Mouse (Mus musculus): ENCODE results near the gene Olfr12. TPM values are rescaled to one million over a fixed set of nuclear protein-coding genes. Genes with fewer than 3 reads are reported as not detected.
A peak's percentile ranks its signal among the peaks of the same experiment; 100 is the strongest.

The Olfr12 gene
- polyA plus RNA-seq, 1 experiment from 2014 or later, result not detected

DNA sequence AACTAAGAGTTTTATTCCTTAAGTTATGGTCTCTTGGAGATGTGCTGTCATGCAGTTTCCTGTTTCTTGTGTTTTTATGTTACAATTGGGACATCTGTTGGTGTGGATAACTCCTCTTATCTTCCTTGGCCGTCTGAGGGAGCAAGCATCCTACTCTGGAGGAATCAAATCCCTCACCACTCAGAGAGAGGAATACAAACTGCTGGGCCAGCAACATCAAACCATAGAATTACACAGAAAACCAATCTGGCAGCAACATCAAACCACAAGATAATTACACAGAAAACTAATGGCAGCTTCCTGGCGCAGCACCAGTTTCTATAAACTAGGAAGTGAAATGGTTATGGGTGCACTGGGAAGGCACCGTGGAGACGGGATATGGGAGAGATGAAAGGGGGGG lies 10.6 kb downstream of the Olfr12 start:
- ATAC-seq (ENCODE audit: low FRiP score), result no peak
- Histone ChIP-seq H3K4me2 (no peak overlapping the region), H3K9ac (replicated peaks) (no peak overlapping the region), H3K9me3 (replicated peaks) (no peaks in the 10 kb centered on the region), H3K4me3 (replicated peaks) (no peak overlapping the region), H3K27ac (replicated peaks) (no peak overlapping the region), H3K27me3 (replicated peaks) (no peaks in the 10 kb centered on the region), H3K36me3 (no peaks in the 10 kb centered on the region), H3K4me1 (peaks cover 6% of the 10 kb centered on the region; the same call in 1 of the 2 replicates)
- 36% methylated on average over 4 of the region's 4 CpGs for WGBS

- Histone ChIP-seq H3K27me3 (replicated peaks) (no peaks in the 10 kb centered on the region), H3K27ac (replicated peaks) (no peak overlapping the region), H3K4me3 (replicated peaks) (no peak overlapping the region), H3K4me2 (no peak overlapping the region), H3K9ac (replicated peaks) (no peak overlapping the region), H3K36me3 (peaks cover 17% of the 10 kb centered on the region), H3K4me1 (peaks cover 11% of the 10 kb centered on the region; the same call in 1 of the 2 replicates), H3K9me3 (replicated peaks) (no peaks in the 10 kb centered on the region)
- no peak for ATAC-seq (ENCODE audit: low FRiP score)
- 86% methylated on average over 5 of the region's 5 CpGs for WGBS
Measured at GRCm38 (mm10) chr1:92632196-92632595, 14.6 kb downstream of the Olfr12 start.

DNA sequence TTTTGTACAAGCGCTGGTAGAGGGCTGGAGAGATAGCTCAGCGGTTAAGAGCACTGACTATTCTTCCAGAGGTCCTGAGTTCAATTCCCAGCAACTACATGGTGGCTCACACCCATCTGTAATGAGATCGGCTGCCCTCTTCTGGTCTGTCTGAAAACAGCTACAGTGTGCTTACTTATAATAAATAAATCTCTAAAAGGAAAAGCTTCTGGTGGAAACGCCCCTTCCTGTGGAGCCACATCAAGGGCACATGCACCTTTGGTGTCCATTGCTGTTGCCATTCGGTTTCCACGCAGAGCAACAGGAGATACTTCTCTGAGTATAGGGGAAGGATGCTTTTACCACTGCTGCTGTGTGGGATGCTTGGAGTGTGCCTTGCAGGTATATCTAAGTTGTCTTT lies 15.4 kb downstream of the Olfr12 start:
- no peak overlapping the region for H3K9ac ChIP-seq (replicated peaks)
- ATAC-seq (ENCODE audit: low FRiP score), result no peak
- H3K9me3 ChIP-seq (replicated peaks), result no peaks in the 10 kb centered on the region
- no peaks in the 10 kb centered on the region for H3K27me3 ChIP-seq (replicated peaks)
- peaks cover 24% of the 10 kb centered on the region for H3K36me3 ChIP-seq
- WGBS, result 70% methylated on average over 6 of the region's 6 CpGs
- H3K4me3 ChIP-seq (replicated peaks), result no peak overlapping the region
- no peak overlapping the region for H3K4me2 ChIP-seq
- H3K4me1 ChIP-seq, result 0 out of 2 replicates have a peak, but pooled peaks cover 9% of the 10 kb centered on the region
- H3K27ac ChIP-seq (replicated peaks), result no peak overlapping the region

DNA sequence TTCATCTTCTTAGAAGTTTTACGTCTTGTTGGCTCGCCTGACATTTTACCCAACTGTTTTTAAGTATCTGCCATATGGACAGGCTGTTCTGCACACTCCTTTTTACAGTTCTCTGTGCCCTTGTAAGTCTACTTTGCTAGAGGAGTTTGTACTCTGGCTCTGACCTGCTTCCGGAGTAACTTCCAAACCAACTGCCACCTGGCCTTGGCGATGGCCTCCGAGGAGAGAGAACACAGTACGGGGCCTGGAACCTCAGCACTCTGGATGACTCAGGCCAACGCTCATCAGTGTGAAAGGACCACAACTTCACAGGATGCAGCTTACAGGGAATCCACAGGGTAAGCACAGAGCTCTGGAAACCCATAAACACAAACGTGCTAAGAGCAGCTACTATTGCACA lies 16.1 kb downstream of the Olfr12 start:
- peaks cover 8% of the 10 kb centered on the region; the same call in 1 of the 2 replicates for H3K4me1 ChIP-seq
- peaks cover 32% of the 10 kb centered on the region for H3K36me3 ChIP-seq
- H3K4me2 ChIP-seq, result no peak overlapping the region
- no peaks in the 10 kb centered on the region for H3K27me3 ChIP-seq (replicated peaks)
- H3K4me3 ChIP-seq (replicated peaks), result no peak overlapping the region
- no peak overlapping the region for H3K9ac ChIP-seq (replicated peaks)
- no peaks in the 10 kb centered on the region for H3K9me3 ChIP-seq (replicated peaks)
- ATAC-seq (ENCODE audit: low FRiP score), result no peak
- WGBS, result 89% methylated on average over 8 of the region's 8 CpGs
- no peak overlapping the region for H3K27ac ChIP-seq (replicated peaks)

DNA sequence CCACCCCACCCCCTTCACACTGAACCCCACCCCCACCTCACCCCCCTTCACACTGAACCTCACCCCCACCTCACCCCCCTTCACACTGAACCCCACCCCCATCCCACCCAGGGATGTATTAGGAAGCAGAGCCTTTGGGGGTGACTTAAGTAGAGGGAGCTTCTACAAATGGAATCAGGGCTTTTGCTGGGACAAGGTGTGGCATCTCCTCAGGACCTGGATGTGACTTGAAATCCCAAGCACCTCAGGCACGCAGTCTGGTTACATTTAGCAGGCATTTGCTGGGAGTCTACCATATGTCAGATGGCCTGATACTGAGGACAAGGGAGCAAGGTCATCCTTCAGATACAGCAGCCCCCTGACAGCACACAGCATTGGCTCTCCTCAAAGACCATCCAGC lies 17.0 kb downstream of the Olfr12 start:
- 70% methylated on average over 1 of the region's 1 CpGs for WGBS
- Histone ChIP-seq H3K27ac (replicated peaks) (no peak overlapping the region), H3K4me3 (replicated peaks) (no peak overlapping the region), H3K9ac (replicated peaks) (no peak overlapping the region), H3K4me2 (no peak overlapping the region), H3K27me3 (replicated peaks) (no peaks in the 10 kb centered on the region), H3K4me1 (peaks cover 15% of the 10 kb centered on the region), H3K9me3 (replicated peaks) (no peaks in the 10 kb centered on the region), H3K36me3 (peaks cover 36% of the 10 kb centered on the region)
- no peak for ATAC-seq (ENCODE audit: low FRiP score)

GRCm38 (mm10) chr1:92634976-92635599 lies 17.5 kb downstream of the Olfr12 start:
- peak; percentile 72 for ATAC-seq (ENCODE audit: low FRiP score)
- H3K36me3 ChIP-seq, result peaks cover 36% of the 10 kb centered on the region
- H3K4me2 ChIP-seq, result no peak overlapping the region
- 64% methylated on average over 4 of the region's 4 CpGs for WGBS
- H3K4me3 ChIP-seq (replicated peaks), result no peak overlapping the region
- peaks cover 20% of the 10 kb centered on the region for H3K4me1 ChIP-seq
- H3K9me3 ChIP-seq (replicated peaks), result no peaks in the 10 kb centered on the region
- H3K27ac ChIP-seq (replicated peaks), result no peak overlapping the region
- H3K9ac ChIP-seq (replicated peaks), result no peak overlapping the region
- H3K27me3 ChIP-seq (replicated peaks), result no peaks in the 10 kb centered on the region

GRCm38 (mm10) chr1:92636015-92636414 lies 18.4 kb downstream of the Olfr12 start:
- no peaks in the 10 kb centered on the region for H3K27me3 ChIP-seq (replicated peaks)
- peaks cover 30% of the 10 kb centered on the region for H3K4me1 ChIP-seq
- no peaks in the 10 kb centered on the region for H3K9me3 ChIP-seq (replicated peaks)
- ATAC-seq (ENCODE audit: low FRiP score), result no peak
- no peak overlapping the region for H3K4me2 ChIP-seq
- no peak overlapping the region for H3K4me3 ChIP-seq (replicated peaks)
- H3K27ac ChIP-seq (replicated peaks), result 0 out of 2 replicates have a peak overlapping the region, but pooled peaks have one; percentile 23
- WGBS, result 91% methylated on average over 8 of the region's 8 CpGs
- no peak overlapping the region for H3K9ac ChIP-seq (replicated peaks)
- peaks cover 36% of the 10 kb centered on the region for H3K36me3 ChIP-seq

DNA sequence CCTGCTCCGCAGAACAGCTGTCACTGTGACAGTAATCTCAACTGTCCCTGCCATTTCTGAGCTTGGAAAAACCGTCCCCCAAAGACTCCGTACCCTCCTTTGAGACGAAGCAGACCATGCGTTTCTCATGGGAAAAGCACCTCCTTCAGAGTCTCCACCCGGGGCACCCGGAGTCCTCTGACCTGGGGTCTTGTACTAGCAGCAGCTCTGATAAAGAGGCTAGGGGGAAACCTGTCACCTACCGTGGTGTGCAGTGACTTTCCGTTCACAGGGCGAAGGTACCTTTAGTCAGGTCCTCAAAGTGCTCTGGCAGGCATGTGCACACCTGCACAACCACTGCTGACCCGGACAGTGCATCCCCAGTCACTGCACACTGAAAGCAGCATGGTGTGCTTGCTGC lies 19.1 kb downstream of the Olfr12 start:
- no peak overlapping the region for H3K9ac ChIP-seq (replicated peaks)
- H3K27me3 ChIP-seq (replicated peaks), result no peaks in the 10 kb centered on the region
- no peaks in the 10 kb centered on the region for H3K9me3 ChIP-seq (replicated peaks)
- H3K27ac ChIP-seq (replicated peaks), result no peak overlapping the region
- WGBS, result 96% methylated on average over 11 of the region's 11 CpGs
- ATAC-seq (ENCODE audit: low FRiP score), result no peak
- H3K4me1 ChIP-seq, result peaks cover 32% of the 10 kb centered on the region
- no peak overlapping the region for H3K4me2 ChIP-seq
- H3K4me3 ChIP-seq (replicated peaks), result no peak overlapping the region
- H3K36me3 ChIP-seq, result peaks cover 36% of the 10 kb centered on the region

GRCm38 (mm10) chr1:92637501-92638172 lies 20.0 kb downstream of the Olfr12 start:
- peaks cover 36% of the 10 kb centered on the region for H3K36me3 ChIP-seq
- no peak overlapping the region for H3K27ac ChIP-seq (replicated peaks)
- no peak overlapping the region for H3K9ac ChIP-seq (replicated peaks)
- H3K9me3 ChIP-seq (replicated peaks), result no peaks in the 10 kb centered on the region
- ATAC-seq (ENCODE audit: low FRiP score), result no peak
- 93% methylated on average over 15 of the region's 15 CpGs for WGBS
- H3K4me1 ChIP-seq, result peaks cover 39% of the 10 kb centered on the region
- no peak overlapping the region for H3K4me2 ChIP-seq
- H3K4me3 ChIP-seq (replicated peaks), result no peak overlapping the region
- no peaks in the 10 kb centered on the region for H3K27me3 ChIP-seq (replicated peaks)

- WGBS, result 84% methylated on average over 3 of the region's 3 CpGs
- Histone ChIP-seq H3K27me3 (replicated peaks) (no peaks in the 10 kb centered on the region), H3K4me1 (peaks cover 41% of the 10 kb centered on the region), H3K27ac (replicated peaks) (no peak overlapping the region), H3K4me3 (replicated peaks) (no peak overlapping the region), H3K4me2 (no peak overlapping the region), H3K36me3 (peaks cover 36% of the 10 kb centered on the region), H3K9ac (replicated peaks) (no peak overlapping the region), H3K9me3 (replicated peaks) (no peaks in the 10 kb centered on the region)
- no peak for ATAC-seq (ENCODE audit: low FRiP score)
Measured at GRCm38 (mm10) chr1:92638181-92638580, 20.6 kb downstream of the Olfr12 start.

GRCm38 (mm10) chr1:92638736-92639135 lies 21.1 kb downstream of the Olfr12 start:
- H3K27me3 ChIP-seq (replicated peaks), result no peaks in the 10 kb centered on the region
- peaks cover 36% of the 10 kb centered on the region for H3K36me3 ChIP-seq
- H3K4me2 ChIP-seq, result no peak overlapping the region
- no peak for ATAC-seq (ENCODE audit: low FRiP score)
- no peak overlapping the region for H3K27ac ChIP-seq (replicated peaks)
- 98% methylated on average over 4 of the region's 4 CpGs for WGBS
- H3K9ac ChIP-seq (replicated peaks), result no peak overlapping the region
- H3K4me1 ChIP-seq, result peaks cover 41% of the 10 kb centered on the region
- no peak overlapping the region for H3K4me3 ChIP-seq (replicated peaks)
- no peaks in the 10 kb centered on the region for H3K9me3 ChIP-seq (replicated peaks)

- Histone ChIP-seq H3K4me3 (replicated peaks) (peak overlapping the region; percentile 93), H3K4me1 (peaks cover 36% of the 10 kb centered on the region), H3K4me2 (peak overlapping the region; percentile 96), H3K27me3 (replicated peaks) (no peaks in the 10 kb centered on the region), H3K27ac (replicated peaks) (no peak overlapping the region), H3K9me3 (replicated peaks) (no peaks in the 10 kb centered on the region), H3K36me3 (peaks cover 36% of the 10 kb centered on the region), H3K9ac (replicated peaks) (no peak overlapping the region)
- WGBS, result 85% methylated on average over 6 of the region's 6 CpGs
- no peak for ATAC-seq (ENCODE audit: low FRiP score)
Measured at GRCm38 (mm10) chr1:92640393-92640792, 22.8 kb downstream of the Olfr12 start.
